Mouse (Mus musculus): ENCODE measurements at regions not wholly inside any gene's neighbourhood (a gene's known extent, or its start where the extent isn't known, plus 50 kb on each side); places are given as distances from the start of the nearest gene placed in this dataset.
A peak's percentile ranks its signal among the peaks of the same experiment; 100 is the strongest.

DNA sequence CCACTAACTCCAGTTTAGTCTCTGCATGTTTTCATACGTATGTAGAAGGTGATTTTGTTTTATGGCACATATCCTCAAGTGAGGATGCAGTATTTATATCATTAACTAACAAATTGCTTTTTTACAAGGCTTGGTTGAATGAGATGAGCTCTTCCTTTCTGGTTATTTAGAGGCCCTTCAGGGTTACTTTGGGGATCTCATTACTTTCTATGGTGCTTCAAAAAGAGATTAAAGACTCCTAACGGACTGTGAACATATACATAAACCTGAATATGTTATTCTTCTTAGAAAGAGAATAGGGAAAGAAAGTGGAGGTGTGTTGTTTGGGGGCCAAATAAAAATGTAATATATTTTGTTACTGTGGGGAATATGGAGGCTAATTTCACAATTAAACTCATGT lies 918.8 kb upstream of the Celf2 start:
- Histone ChIP-seq H3K9ac (no peak overlapping the region), H3K36me3 (no peaks in the 10 kb centered on the region), H3K4me3 (replicated peaks) (no peak overlapping the region), H3K4me1 (no peaks in the 10 kb centered on the region), H3K4me2 (no peak overlapping the region), H3K27ac (no peak overlapping the region), H3K9me3 (replicated peaks) (no peaks in the 10 kb centered on the region), H3K27me3 (no peaks in the 10 kb centered on the region)
- ATAC-seq (replicated peaks; ENCODE audit: low FRiP score): no peak
- WGBS: 49% methylated on average over 2 of the region's 2 CpGs

DNA sequence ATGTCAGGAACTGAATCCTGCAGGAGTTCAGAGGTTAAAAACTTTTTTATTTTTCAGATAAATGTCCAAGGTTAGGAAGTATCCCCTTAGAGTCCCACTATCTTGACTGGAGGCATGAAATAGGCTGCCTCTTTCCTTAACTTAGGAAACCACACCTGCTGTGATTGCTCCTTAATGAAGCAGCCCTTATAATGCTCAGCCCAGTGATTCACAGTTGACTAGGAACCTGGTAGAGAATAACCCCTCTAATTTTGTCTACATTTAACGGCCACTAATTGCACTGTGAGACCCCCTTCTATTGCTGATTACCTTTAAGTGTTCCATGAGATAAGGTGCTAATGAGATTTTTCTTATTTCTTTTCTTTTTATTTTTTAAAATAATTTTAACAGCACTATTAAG lies 918.4 kb upstream of the Celf2 start:
- Histone ChIP-seq H3K27ac (no peak overlapping the region), H3K9me3 (replicated peaks) (no peaks in the 10 kb centered on the region), H3K4me2 (no peak overlapping the region), H3K36me3 (no peaks in the 10 kb centered on the region), H3K4me1 (no peaks in the 10 kb centered on the region), H3K27me3 (no peaks in the 10 kb centered on the region), H3K9ac (no peak overlapping the region), H3K4me3 (replicated peaks) (no peak overlapping the region)
- 56% methylated on average over 1 of the region's 1 CpGs for WGBS
- ATAC-seq (replicated peaks; ENCODE audit: low FRiP score): no peak

DNA sequence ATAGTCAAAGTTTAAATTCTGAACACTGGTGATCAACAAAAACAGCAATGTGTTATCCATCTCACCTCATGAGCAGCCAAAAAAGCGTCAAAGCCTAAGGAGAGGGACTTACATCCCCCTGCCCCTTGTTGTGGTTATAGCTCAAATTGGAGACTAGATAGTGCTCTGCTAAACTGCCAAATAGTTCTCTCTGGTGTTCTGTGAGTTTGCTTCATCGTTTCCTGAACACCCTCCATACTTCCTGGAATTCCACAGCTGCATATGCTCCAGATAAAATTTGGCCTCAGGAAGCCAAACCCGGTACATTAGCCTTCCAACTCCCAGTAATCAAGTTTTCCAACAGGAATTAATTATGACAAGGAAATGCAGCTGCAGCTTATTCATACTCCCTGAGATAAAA lies 906.6 kb upstream of the Celf2 start:
- WGBS: 47% methylated on average over 3 of the region's 3 CpGs

DNA sequence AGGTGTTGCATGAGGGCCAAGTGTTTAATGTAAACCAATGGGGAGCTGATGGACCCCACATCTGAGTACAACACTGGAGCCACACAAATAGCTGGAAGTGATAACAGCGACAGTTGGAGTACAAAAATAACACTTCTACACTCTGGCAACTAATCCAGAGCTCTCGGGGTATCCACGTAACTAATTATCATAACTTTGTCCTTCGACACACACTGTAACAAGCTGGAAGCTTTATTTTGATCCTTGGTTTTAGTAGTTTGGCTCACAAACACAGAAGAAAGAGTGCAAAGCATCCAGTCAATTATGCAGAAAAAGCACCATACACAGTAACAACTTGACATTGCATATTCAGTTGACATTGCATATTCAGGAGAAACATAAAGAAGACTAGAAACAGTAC lies 884.8 kb upstream of the Celf2 start:
- Histone ChIP-seq H3K9ac (no peak overlapping the region), H3K4me1 (no peaks in the 10 kb centered on the region), H3K27me3 (no peaks in the 10 kb centered on the region), H3K4me3 (replicated peaks) (no peak overlapping the region), H3K4me2 (no peak overlapping the region), H3K9me3 (replicated peaks) (no peaks in the 10 kb centered on the region), H3K36me3 (no peaks in the 10 kb centered on the region), H3K27ac (no peak overlapping the region)
- WGBS: 86% methylated on average over 4 of the region's 4 CpGs
- ATAC-seq (replicated peaks; ENCODE audit: low FRiP score): no peak

More for the DNA sequence above, 906.6 kb upstream of the Celf2 start:
- ATAC-seq (replicated peaks; ENCODE audit: low FRiP score): peak; percentile 66; the same call in 1 of the 2 replicates
- Histone ChIP-seq H3K27ac (no peak overlapping the region), H3K4me2 (no peak overlapping the region), H3K27me3 (no peaks in the 10 kb centered on the region), H3K36me3 (no peaks in the 10 kb centered on the region), H3K9ac (no peak overlapping the region), H3K9me3 (replicated peaks) (no peaks in the 10 kb centered on the region), H3K4me3 (replicated peaks) (no peak overlapping the region), H3K4me1 (no peaks in the 10 kb centered on the region)

DNA sequence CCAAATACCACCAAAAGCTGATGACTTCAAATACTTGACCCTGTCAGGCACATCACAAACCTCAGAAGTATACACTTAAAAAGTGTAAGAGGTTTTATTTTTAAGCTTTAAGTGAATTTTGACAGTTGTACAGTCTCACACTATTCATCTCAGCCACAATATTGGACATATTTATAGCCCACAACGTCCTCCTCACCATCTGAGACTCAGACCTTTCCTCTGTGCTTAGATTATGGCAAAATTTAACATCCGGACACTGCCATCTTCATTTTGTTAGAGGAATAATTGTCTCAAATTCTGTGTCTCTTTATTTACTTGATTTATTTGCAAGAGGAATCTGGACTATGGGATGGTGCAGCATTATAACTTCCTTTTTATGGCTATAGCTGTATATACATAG lies 880.2 kb upstream of the Celf2 start:
- WGBS: 40% methylated on average over 2 of the region's 2 CpGs
- ATAC-seq (replicated peaks; ENCODE audit: low FRiP score): no peak
- H3K4me1 ChIP-seq: no peaks in the 10 kb centered on the region
- no peaks in the 10 kb centered on the region for H3K36me3 ChIP-seq
- no peaks in the 10 kb centered on the region for H3K9me3 ChIP-seq (replicated peaks)
- no peak overlapping the region for H3K9ac ChIP-seq
- H3K4me2 ChIP-seq: no peak overlapping the region
- no peak overlapping the region for H3K27ac ChIP-seq
- no peak overlapping the region for H3K4me3 ChIP-seq (replicated peaks)
- H3K27me3 ChIP-seq: no peaks in the 10 kb centered on the region

DNA sequence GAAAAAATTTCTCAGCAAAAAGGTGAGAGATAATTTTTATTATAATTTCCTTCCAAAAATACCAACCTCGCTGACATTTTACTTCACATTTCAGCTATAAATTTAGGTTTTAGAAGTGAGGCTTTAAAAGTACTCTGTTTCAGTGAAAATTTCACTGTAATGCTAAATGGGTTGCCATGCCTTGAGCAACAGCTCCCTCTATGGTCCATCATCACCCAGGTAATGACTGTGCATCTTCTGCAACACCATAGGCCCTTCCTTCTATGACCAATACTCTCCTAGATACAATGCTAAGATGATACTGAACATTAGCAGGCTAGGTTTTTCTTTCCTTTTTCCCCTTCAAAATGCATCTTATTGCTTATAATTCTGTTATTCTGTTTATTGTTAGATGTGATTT lies 870.9 kb upstream of the Celf2 start:
- no peak overlapping the region for H3K9ac ChIP-seq
- no peak overlapping the region for H3K4me2 ChIP-seq
- no peak for ATAC-seq (replicated peaks; ENCODE audit: low FRiP score)
- 17% methylated on average over 1 of the region's 1 CpGs for WGBS
- no peaks in the 10 kb centered on the region for H3K4me1 ChIP-seq
- H3K36me3 ChIP-seq: no peaks in the 10 kb centered on the region
- H3K9me3 ChIP-seq (replicated peaks): no peaks in the 10 kb centered on the region
- H3K27ac ChIP-seq: no peak overlapping the region
- H3K4me3 ChIP-seq (replicated peaks): no peak overlapping the region
- H3K27me3 ChIP-seq: no peaks in the 10 kb centered on the region

DNA sequence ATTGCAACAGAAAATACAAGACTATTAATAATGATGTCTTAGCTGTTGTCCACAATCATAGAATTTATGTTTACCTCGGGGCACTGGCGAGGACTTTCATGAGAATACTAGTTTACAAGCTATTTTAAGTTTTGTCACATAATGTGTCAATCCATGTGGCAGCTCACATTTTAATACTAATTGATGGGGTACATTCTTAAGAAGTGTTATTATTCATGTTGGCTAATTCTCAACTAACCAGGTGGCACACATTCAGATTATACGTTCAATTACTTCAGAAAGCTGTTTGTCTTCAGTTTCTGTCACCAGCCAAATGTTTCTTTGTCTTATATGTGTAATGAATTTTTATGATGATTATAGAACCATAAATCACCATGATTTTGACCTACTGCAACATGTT lies 870.2 kb upstream of the Celf2 start:
- WGBS: 67% methylated on average over 3 of the region's 3 CpGs
- Histone ChIP-seq H3K9me3 (replicated peaks) (no peaks in the 10 kb centered on the region), H3K4me1 (no peaks in the 10 kb centered on the region), H3K36me3 (no peaks in the 10 kb centered on the region), H3K9ac (no peak overlapping the region), H3K4me3 (replicated peaks) (no peak overlapping the region), H3K27ac (no peak overlapping the region), H3K27me3 (no peaks in the 10 kb centered on the region), H3K4me2 (no peak overlapping the region)
- no peak for ATAC-seq (replicated peaks; ENCODE audit: low FRiP score)

DNA sequence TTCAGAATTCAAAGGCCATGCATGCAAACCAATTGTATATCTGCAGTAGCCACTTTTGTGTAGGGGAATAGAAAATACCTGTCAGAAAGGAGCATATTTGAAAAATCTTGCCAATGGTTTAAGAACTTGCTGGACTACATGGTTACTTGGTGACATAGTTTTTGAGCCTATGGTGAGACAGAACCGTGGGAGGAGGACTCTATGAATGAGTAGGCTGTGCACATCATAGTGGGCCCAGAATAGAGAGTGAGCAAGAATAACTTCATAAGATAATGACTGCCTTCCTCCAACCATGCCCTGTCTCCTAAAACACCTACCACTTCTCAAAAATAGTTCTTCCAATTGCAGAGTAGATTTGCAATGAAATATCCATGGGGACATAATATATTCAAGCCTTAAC lies 838.5 kb upstream of the Celf2 start:
- Histone ChIP-seq H3K9me3 (replicated peaks) (no peaks in the 10 kb centered on the region), H3K4me1 (no peaks in the 10 kb centered on the region), H3K9ac (no peak overlapping the region), H3K36me3 (no peaks in the 10 kb centered on the region), H3K4me2 (no peak overlapping the region), H3K27me3 (no peaks in the 10 kb centered on the region), H3K27ac (no peak overlapping the region), H3K4me3 (replicated peaks) (no peak overlapping the region)
- no peak for ATAC-seq (replicated peaks; ENCODE audit: low FRiP score)
- 81% methylated on average over 1 of the region's 1 CpGs for WGBS

DNA sequence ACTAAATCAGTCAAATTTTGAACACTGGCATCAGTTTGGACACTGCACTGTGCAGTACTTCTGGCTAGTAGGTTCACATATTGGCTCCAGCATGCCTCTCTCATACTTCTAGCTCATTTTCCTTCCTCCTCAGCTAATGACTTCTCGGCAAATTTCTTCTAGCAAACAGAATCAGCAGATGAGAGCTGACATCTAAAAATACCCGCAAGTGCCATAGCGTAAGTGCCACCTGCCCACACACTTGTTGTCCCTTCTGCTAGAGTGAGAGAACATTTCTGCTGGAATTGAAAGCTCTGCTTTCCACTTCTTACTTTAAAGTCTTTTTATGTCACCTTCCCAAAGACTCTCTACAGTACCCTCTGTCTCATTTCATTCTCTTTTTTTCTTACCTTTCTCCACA lies 835.4 kb upstream of the Celf2 start:
- Histone ChIP-seq H3K4me3 (replicated peaks) (no peak overlapping the region), H3K9ac (no peak overlapping the region), H3K36me3 (no peaks in the 10 kb centered on the region), H3K27me3 (no peaks in the 10 kb centered on the region), H3K27ac (no peak overlapping the region), H3K4me2 (no peak overlapping the region), H3K4me1 (no peaks in the 10 kb centered on the region), H3K9me3 (replicated peaks) (no peaks in the 10 kb centered on the region)
- WGBS: 89% methylated on average over 3 of the region's 3 CpGs
- ATAC-seq (replicated peaks; ENCODE audit: low FRiP score): no peak

DNA sequence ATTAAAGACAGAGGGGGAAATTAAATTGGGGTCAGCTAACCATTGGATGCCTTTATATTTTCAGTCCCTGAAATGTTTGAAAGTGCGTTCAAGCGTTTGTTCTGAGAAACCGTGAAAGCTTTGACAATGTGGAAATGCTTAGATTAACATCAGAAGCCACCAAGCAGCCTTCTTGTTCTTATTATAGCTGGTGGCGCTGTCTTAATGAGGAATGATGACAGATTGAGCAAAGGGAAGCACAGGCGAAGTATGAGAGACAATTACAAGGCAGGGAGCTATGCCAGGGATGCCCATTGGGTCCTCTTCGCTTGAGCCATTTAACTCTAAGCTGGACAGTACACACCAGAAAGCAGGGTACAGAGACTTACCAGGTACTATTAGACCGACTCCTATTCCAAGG lies 828.9 kb upstream of the Celf2 start:
- Histone ChIP-seq H3K4me1 (no peaks in the 10 kb centered on the region), H3K4me2 (no peak overlapping the region), H3K4me3 (replicated peaks) (no peak overlapping the region), H3K9me3 (replicated peaks) (no peaks in the 10 kb centered on the region), H3K9ac (no peak overlapping the region), H3K27me3 (no peaks in the 10 kb centered on the region), H3K36me3 (no peaks in the 10 kb centered on the region), H3K27ac (no peak overlapping the region)
- no peak for ATAC-seq (replicated peaks; ENCODE audit: low FRiP score)
- 81% methylated on average over 7 of the region's 7 CpGs for WGBS

DNA sequence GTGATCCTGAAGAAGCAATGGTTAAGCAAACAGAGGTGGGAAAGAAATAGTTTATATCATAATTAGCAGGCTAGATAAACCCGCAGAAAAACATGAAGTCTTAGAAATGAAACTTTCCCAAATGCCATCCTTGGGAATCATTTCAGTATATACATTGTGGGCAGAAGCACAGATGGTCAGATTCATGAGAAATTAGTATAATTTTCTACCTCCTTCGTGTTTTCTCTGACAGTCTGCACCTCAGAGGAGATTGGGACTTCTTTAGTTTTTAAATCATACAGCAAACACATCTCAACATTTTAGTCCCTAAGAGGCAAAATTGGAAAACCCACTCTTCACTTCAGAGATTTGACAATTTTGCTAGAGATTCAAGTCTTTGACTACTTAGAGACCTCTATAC lies 786.6 kb upstream of the Celf2 start:
- Histone ChIP-seq H3K4me2 (no peak overlapping the region), H3K36me3 (no peaks in the 10 kb centered on the region), H3K27me3 (no peaks in the 10 kb centered on the region), H3K4me3 (replicated peaks) (no peak overlapping the region), H3K27ac (no peak overlapping the region), H3K9me3 (replicated peaks) (no peaks in the 10 kb centered on the region), H3K9ac (no peak overlapping the region), H3K4me1 (no peaks in the 10 kb centered on the region)
- 69% methylated on average over 2 of the region's 2 CpGs for WGBS
- no peak for ATAC-seq (replicated peaks; ENCODE audit: low FRiP score)

DNA sequence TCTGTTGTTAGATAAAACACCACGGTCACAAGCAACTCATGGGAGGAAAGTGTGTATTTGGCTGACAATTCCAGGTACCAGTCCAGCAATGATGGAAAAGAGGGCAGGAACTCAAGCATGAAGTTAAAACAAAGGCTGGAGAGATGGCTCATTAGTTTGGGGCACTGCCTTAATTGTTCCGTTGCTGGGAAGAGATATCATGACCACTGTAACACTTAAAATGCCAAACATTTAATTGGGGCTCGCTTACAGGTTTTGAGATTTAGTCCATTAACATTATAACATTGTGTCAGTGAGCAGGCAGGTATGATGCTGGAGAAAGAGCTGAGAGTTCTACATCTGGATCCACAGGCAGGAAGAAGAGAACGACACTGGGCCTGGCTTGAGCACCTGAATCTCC lies 782.0 kb upstream of the Celf2 start:
- H3K4me1 ChIP-seq: no peaks in the 10 kb centered on the region
- H3K4me3 ChIP-seq (replicated peaks): no peak overlapping the region
- no peak overlapping the region for H3K27ac ChIP-seq
- no peaks in the 10 kb centered on the region for H3K27me3 ChIP-seq
- no peak overlapping the region for H3K4me2 ChIP-seq
- H3K9me3 ChIP-seq (replicated peaks): no peaks in the 10 kb centered on the region
- 64% methylated on average over 4 of the region's 4 CpGs for WGBS
- H3K36me3 ChIP-seq: no peaks in the 10 kb centered on the region
- H3K9ac ChIP-seq: no peak overlapping the region
- ATAC-seq (replicated peaks; ENCODE audit: low FRiP score): peak; percentile 71

DNA sequence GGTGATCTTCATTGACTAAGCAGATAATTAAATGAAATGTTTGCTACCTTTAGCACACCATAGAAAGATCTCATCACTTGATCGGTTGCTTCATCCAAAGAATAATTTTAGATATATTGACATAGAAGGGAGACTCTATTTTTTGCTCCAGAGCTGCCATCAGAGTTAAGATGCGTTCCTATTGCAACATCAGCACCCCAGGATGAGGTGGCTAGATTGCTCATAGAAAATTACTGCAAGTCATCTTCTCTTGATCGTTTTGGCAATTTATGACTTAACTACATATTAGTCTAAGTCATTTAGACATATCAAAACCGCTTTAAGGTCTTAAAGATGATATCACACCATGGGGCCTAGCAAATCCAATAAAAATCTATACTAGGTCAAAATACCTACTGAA lies 778.0 kb upstream of the Celf2 start:
- WGBS: 85% methylated on average over 4 of the region's 4 CpGs
- no peak for ATAC-seq (replicated peaks; ENCODE audit: low FRiP score)
- Histone ChIP-seq H3K4me3 (replicated peaks) (no peak overlapping the region), H3K27ac (no peak overlapping the region), H3K36me3 (no peaks in the 10 kb centered on the region), H3K9me3 (replicated peaks) (no peaks in the 10 kb centered on the region), H3K9ac (no peak overlapping the region), H3K4me2 (no peak overlapping the region), H3K27me3 (no peaks in the 10 kb centered on the region), H3K4me1 (no peaks in the 10 kb centered on the region)
